12 mouse cellular contexts compared by ENCODE assay signal in the genomic region with DNA sequence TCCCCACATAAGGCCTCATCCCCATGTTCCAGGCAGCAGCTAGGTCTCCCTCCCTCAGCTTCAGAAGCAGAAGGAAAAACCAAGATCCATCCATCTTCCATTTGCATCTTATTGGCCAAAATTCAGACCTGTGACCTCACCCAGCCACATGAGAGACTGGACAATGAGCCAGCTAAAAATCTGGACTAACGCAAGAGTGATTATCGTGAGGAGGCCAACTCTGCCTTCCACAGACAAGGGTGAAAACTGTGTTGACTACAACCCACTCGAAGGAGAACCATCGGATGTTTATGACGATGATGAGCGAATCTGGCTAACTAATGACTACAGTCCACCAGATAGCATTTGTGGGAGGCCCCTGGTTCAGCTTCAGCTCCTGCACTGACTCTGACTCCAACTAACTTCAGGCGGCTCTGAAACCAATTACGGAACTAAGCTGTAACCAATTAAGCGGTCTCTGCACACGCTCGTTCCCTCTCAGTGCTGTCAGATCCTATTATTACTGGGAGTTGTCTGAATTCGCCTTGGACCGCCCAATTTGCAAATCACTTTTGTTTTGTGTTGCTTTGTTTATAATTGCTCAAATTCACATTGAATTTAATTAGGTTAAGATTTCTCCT. TPM values are rescaled to one million over a fixed set of nuclear protein-coding genes. Genes with fewer than 3 reads are reported as not detected.
DNase-seq lines count a peak whose midpoint lies in the region; ATAC-seq lines count a peak whose summit lies in the region.
"Had no signal": no experiment of that assay in that cellular context is flagged by ENCODE, and none has a peak within 500 bp of the region (broad histone marks: within the 10 kb centered on the region; RNA-seq: fewer than 3 reads in every experiment).

No protein-coding gene starts in this region.

- peaks cover 8% of the 10 kb centered on the region for H3K36me3 ChIP-seq in kidney, embryonic 16.5 days (ENCODE audit: insufficient read depth, low read length)
- H3K36me3 ChIP-seq in forebrain, embryonic 14.5 days (ENCODE audit: control insufficient read depth, insufficient read depth, low read length), result peaks cover 10% of the 10 kb centered on the region
- peaks cover 15% of the 10 kb centered on the region for H3K36me3 ChIP-seq in limb, embryonic 13.5 days

- no peaks in the 10 kb centered on the region for H3K9me3 ChIP-seq in kidney, embryonic 16.5 days (ENCODE audit: low read length)
- no peaks in the 10 kb centered on the region for H3K9me3 ChIP-seq in forebrain, embryonic 14.5 days (replicated peaks; ENCODE audit: control insufficient read depth, low read length)
- no peaks in the 10 kb centered on the region for H3K9me3 ChIP-seq in limb, embryonic 13.5 days

- no peak overlapping the region for H3K4me3 ChIP-seq in kidney, embryonic 16.5 days (ENCODE audit: low read length)
- no peak overlapping the region for H3K4me3 ChIP-seq in forebrain, embryonic 14.5 days (ENCODE audit: low read depth, low read length)
- no peak overlapping the region for H3K4me3 ChIP-seq in limb, embryonic 13.5 days

- peaks cover 55% of the 10 kb centered on the region for H3K4me1 ChIP-seq in kidney, embryonic 16.5 days (ENCODE audit: insufficient read depth, low read length)
- H3K4me1 ChIP-seq in forebrain, embryonic 14.5 days (ENCODE audit: control insufficient read depth, insufficient read depth, low read length), result peaks cover 36% of the 10 kb centered on the region
- peaks cover 64% of the 10 kb centered on the region for H3K4me1 ChIP-seq in limb, embryonic 13.5 days

- DNase-seq in kidney, adult 11 months, result no peak
- DNase-seq in embryo, embryonic 11 days, result peak; percentile 60
- DNase-seq in forebrain, embryonic 14.5 days (ENCODE audit: low spot score), result peak; percentile 78
- no peak for DNase-seq in adrenal gland, adult 2 months
- DNase-seq in layer of hippocampus, postnatal 25 days (ENCODE audit: extremely low spot score in 1 of 2, low spot score in 1 of 2), result no peak
- DNase-seq in kidney, postnatal 25 days, result no peak
- DNase-seq: adrenal gland, adult 8-10 months; thymus, postnatal 25 days had no signal

- peak overlapping the region; percentile 97; the same call in 1 of the 2 replicates for H3K27ac ChIP-seq in kidney, embryonic 16.5 days (ENCODE audit: low read length)
- H3K27ac ChIP-seq in forebrain, embryonic 14.5 days (ENCODE audit: low read depth, low read length), result peak overlapping the region; percentile 96
- peak overlapping the region; percentile 100 for H3K27ac ChIP-seq in limb, embryonic 13.5 days

- H3K27me3 ChIP-seq in kidney, embryonic 16.5 days (ENCODE audit: insufficient read depth, low read length), result no peaks in the 10 kb centered on the region
- H3K27me3 ChIP-seq in forebrain, embryonic 14.5 days (replicated peaks; ENCODE audit: control insufficient read depth, insufficient read depth, low read length), result no peaks in the 10 kb centered on the region
- H3K27me3 ChIP-seq in limb, embryonic 13.5 days, result no peaks in the 10 kb centered on the region

- ATAC-seq in kidney, embryonic 16.5 days (ENCODE audit: low FRiP score, low TSS enrichment), result no peak
- ATAC-seq in forebrain, embryonic 14.5 days, result no peak
- no peak for ATAC-seq in limb, embryonic 13.5 days (ENCODE audit: low FRiP score, low read depth)
- ATAC-seq: inflammation-experienced regulatory T-cells, adult 6 months had no signal

- no peak overlapping the region for H3K9ac ChIP-seq in kidney, embryonic 16.5 days (replicated peaks; ENCODE audit: low read length)
- no peak overlapping the region for H3K9ac ChIP-seq in forebrain, embryonic 14.5 days (ENCODE audit: low read length)
- no peak overlapping the region for H3K9ac ChIP-seq in limb, embryonic 13.5 days

- no peak overlapping the region for H3K4me2 ChIP-seq in kidney, embryonic 16.5 days (replicated peaks; ENCODE audit: low read depth, low read length)
- no peak overlapping the region for H3K4me2 ChIP-seq in forebrain, embryonic 14.5 days (ENCODE audit: low read length)
- peak overlapping the region; percentile 5; the same call in 1 of the 2 replicates for H3K4me2 ChIP-seq in limb, embryonic 13.5 days (replicated peaks)
- H3K4me2 ChIP-seq: liver, embryonic 11.5 days had no signal

- WGBS in kidney, embryonic 16.5 days, result 67% methylated on average over 13 of the region's 13 CpGs
- WGBS in forebrain, embryonic 14.5 days, result 29% methylated on average over 13 of the region's 13 CpGs
- 30% methylated on average over 13 of the region's 13 CpGs for WGBS in limb, embryonic 13.5 days

RNA-seq across cellular contexts. Expression of gene Mfap4, which starts 1.9 kb away (rescaled TPM):
- polyA plus RNA-seq in kidney, embryonic 16.5 days (2015; fragmentation: Nextera tagmentation; extraction: Ambion mirVana), result 164 and 181 TPM in 2 replicates
- 51.6 and 65.7 TPM in 2 replicates for polyA plus RNA-seq in forebrain, embryonic 14.5 days (2014; fragmentation: Nextera tagmentation; extraction: Ambion mirVana)
- polyA plus RNA-seq in limb, embryonic 13.5 days (2015; fragmentation: Nextera tagmentation; extraction: Ambion mirVana), result 319 TPM in 2 replicates
- total RNA-seq in adrenal gland, adult 2 months (2021), result 1 to 10 TPM; 5.5 to 6.5 TPM
- 35.5 and 39.1 TPM in 2 replicates for polyA plus RNA-seq in adrenal gland, adult 2 months (2012; rRNA removed)
- 1 to 10 TPM; 5.7 to 6.3 TPM for total RNA-seq in layer of hippocampus, postnatal 25 days (2021)
- polyA plus RNA-seq: inflammation-experienced regulatory T-cells, adult 6 months had no signal

RNA-seq across cellular contexts. Expression of gene Mapk7, which starts 10.9 kb away (rescaled TPM):
- 62.5 and 65.0 TPM in 2 replicates for polyA plus RNA-seq in kidney, embryonic 16.5 days (2015; fragmentation: Nextera tagmentation; extraction: Ambion mirVana)
- 59.0 and 75.8 TPM in 2 replicates for polyA plus RNA-seq in forebrain, embryonic 14.5 days (2014; fragmentation: Nextera tagmentation; extraction: Ambion mirVana)
- 87.3 and 87.8 TPM in 2 replicates for polyA plus RNA-seq in limb, embryonic 13.5 days (2015; fragmentation: Nextera tagmentation; extraction: Ambion mirVana)
- 10 to 100 TPM; 14.5 to 15.5 TPM for total RNA-seq in adrenal gland, adult 2 months (2021)
- polyA plus RNA-seq in adrenal gland, adult 2 months (2012; rRNA removed), result 34.5 and 39.5 TPM in 2 replicates
- 10 to 100 TPM; 26.3 to 31.3 TPM for total RNA-seq in layer of hippocampus, postnatal 25 days (2021)

RNA-seq across cellular contexts. Expression of gene B9d1, which starts 21.6 kb away (rescaled TPM):
- polyA plus RNA-seq in kidney, embryonic 16.5 days (2015; fragmentation: Nextera tagmentation; extraction: Ambion mirVana), result 47.1 and 53.8 TPM in 2 replicates
- polyA plus RNA-seq in forebrain, embryonic 14.5 days (2014; fragmentation: Nextera tagmentation; extraction: Ambion mirVana), result 38.9 and 55.5 TPM in 2 replicates
- 31.9 and 32.6 TPM in 2 replicates for polyA plus RNA-seq in limb, embryonic 13.5 days (2015; fragmentation: Nextera tagmentation; extraction: Ambion mirVana)
- total RNA-seq in adrenal gland, adult 2 months (2021), result 10 to 100 TPM; 16.4 to 21.1 TPM
- polyA plus RNA-seq in adrenal gland, adult 2 months (2012; rRNA removed), result 18.1 and 19.3 TPM in 2 replicates
- 10 to 100 TPM; 43.3 to 45.9 TPM for total RNA-seq in layer of hippocampus, postnatal 25 days (2021)

RNA-seq across cellular contexts. Expression of gene Rnf112, which starts 29.4 kb away (rescaled TPM):
- 0.25 and 0.33 TPM in 2 replicates for polyA plus RNA-seq in kidney, embryonic 16.5 days (2015; fragmentation: Nextera tagmentation; extraction: Ambion mirVana)
- 6.9 and 10.3 TPM in 2 replicates for polyA plus RNA-seq in forebrain, embryonic 14.5 days (2014; fragmentation: Nextera tagmentation; extraction: Ambion mirVana)
- polyA plus RNA-seq in limb, embryonic 13.5 days (2015; fragmentation: Nextera tagmentation; extraction: Ambion mirVana), result 0.60 and 0.61 TPM in 2 replicates
- 1 to 10 TPM; 1.2 to 2.6 TPM for total RNA-seq in adrenal gland, adult 2 months (2021)
- 1.1 and 2.2 TPM in 2 replicates for polyA plus RNA-seq in adrenal gland, adult 2 months (2012; rRNA removed)
- 100 to 1,000 TPM; 440 to 506 TPM for total RNA-seq in layer of hippocampus, postnatal 25 days (2021)
- polyA plus RNA-seq: inflammation-experienced regulatory T-cells, adult 6 months had no signal

Comparison
In these comparisons a context has a peak if more than half of its experiments do, and no peak if none do; other contexts are left out.
1. DNase-seq: peak in embryo, embryonic 11 days (single experiment) and forebrain, embryonic 14.5 days (single experiment); none in kidney, adult 11 months (single experiment), adrenal gland, adult 2 months (single experiment), layer of hippocampus, postnatal 25 days (0 of 2) and kidney, postnatal 25 days (0 of 2).
2. Peak in every context shown above with its lines, with median percentiles within 50 percentile points of each other: H3K27ac ChIP-seq.